Mouse (Mus musculus): ENCODE measurements around the gene Ambn.

DNA sequence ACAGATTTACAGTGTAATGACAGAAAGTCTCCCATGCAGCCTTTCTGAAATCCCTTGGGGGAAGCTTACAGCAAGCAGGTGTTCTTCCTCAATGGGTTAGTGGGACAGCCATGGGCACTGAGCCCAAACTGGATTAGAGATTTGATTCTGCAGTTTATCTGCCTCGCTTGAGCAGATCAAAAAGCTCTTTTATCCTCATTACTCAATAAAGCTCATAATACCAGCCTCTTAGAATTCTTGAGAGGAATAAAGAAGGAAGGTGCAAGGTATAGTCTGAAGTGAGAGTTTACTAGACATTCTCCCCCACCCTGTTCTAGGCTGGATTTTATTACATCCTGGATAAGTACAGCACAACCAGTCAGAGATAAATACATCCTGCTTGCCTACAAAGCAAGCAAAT, 29.0 kb upstream of the Ambn start:
- TF ChIP-seq CTCF (conservative IDR thresholded peaks at IDR 0.05; ENCODE audit: insufficient read depth, insufficient read length, low read depth, low read length) (no peak), POLR2A (IDR thresholded peaks at IDR 0.05; ENCODE audit: low read depth, low read length) (no peak)
